Mouse (Mus musculus): ENCODE measurements around the gene Kprp. TPM values are rescaled to one million over a fixed set of nuclear protein-coding genes. Genes with fewer than 3 reads are reported as not detected.
"Not testable (repeated sequence)": the region's sequence is repeated elsewhere in the genome, so short reads cannot be mapped to it uniquely, and the experiment has no call there.

Kprp gene
- polyA plus RNA-seq (2012; rRNA removed) = 0.04 TPM in 1 of 2 replicates, not detected in the other

- DNase-seq (ENCODE audit: extremely low spot score in 1 of 2, low spot score in 1 of 2) = no peak
These were observed at the start of gene Kprp for GRCm38 (mm10) chr3:92827108-92827507. Gene Kprp (minus strand): TSS chr3:92827247.

- peak in 1 of 2 experiments; percentile 15 for DNase-seq (ENCODE audit: extremely low spot score in 1 of 2, low spot score in 1 of 2)
These were observed 47.1 kb upstream of the Kprp start for GRCm38 (mm10) chr3:92874180-92874579.

GRCm38 (mm10) chr3:92870116-92870515, 43.1 kb upstream of the Kprp start, which contains the start of gene 2310050C09Rik:
Gene 2310050C09Rik (minus strand): TSS chr3:92870216.
- DNase-seq (ENCODE audit: extremely low spot score in 1 of 2, low spot score in 1 of 2) = no peak

GRCm38 (mm10) chr3:92851186-92851585, 24.1 kb upstream of the Kprp start, which contains the start of gene Lce1l:
Gene Lce1l (minus strand): TSS chr3:92851286.
- DNase-seq (ENCODE audit: extremely low spot score in 1 of 2, low spot score in 1 of 2) = no peak

- DNase-seq (ENCODE audit: extremely low spot score in 1 of 2, low spot score in 1 of 2) = no peak
These were observed 1.2 kb downstream of the Kprp start for GRCm38 (mm10) chr3:92825808-92826207.

- DNase-seq (ENCODE audit: extremely low spot score in 1 of 2, low spot score in 1 of 2) = not testable (repeated sequence)
These were observed 11.0 kb downstream of the Kprp start for GRCm38 (mm10) chr3:92816036-92816435.

- no peak for DNase-seq (ENCODE audit: extremely low spot score in 1 of 2, low spot score in 1 of 2)
These were observed 11.5 kb downstream of the Kprp start for GRCm38 (mm10) chr3:92815581-92815980.

- DNase-seq (ENCODE audit: extremely low spot score in 1 of 2, low spot score in 1 of 2) = no peak
These were observed 19.3 kb downstream of the Kprp start, which contains the start of gene Lce1k for GRCm38 (mm10) chr3:92807791-92808190. Gene Lce1k (minus strand): TSS chr3:92807891.

GRCm38 (mm10) chr3:92790414-92790813, 36.6 kb downstream of the Kprp start, which contains the start of gene Lce1j:
Gene Lce1j (minus strand): TSS chr3:92790514.
- DNase-seq (ENCODE audit: extremely low spot score in 1 of 2, low spot score in 1 of 2) = no peak

- DNase-seq (ENCODE audit: extremely low spot score in 1 of 2, low spot score in 1 of 2) = no peak
These were observed 48.2 kb downstream of the Kprp start, which contains the start of gene Lce1i for GRCm38 (mm10) chr3:92778799-92779198. Gene Lce1i (minus strand): TSS chr3:92778899.

Other genes starting within 250 kb of the Kprp start
- gene Smcp, start 238.2 kb downstream of the Kprp start, polyA plus RNA-seq (2012; rRNA removed) = not detected in 2 replicates
- gene 2210017I01Rik, start 219.8 kb downstream of the Kprp start, polyA plus RNA-seq (2012; rRNA removed) = not detected in 2 replicates
- gene Lce6a, start 205.6 kb downstream of the Kprp start, polyA plus RNA-seq (2012; rRNA removed) = not detected in 2 replicates
- gene Lce1a1, start 178.9 kb downstream of the Kprp start, polyA plus RNA-seq (2012; rRNA removed) = not detected in 2 replicates
- gene Lce1b, start 170.3 kb downstream of the Kprp start, polyA plus RNA-seq (2012; rRNA removed) = not detected in 2 replicates
- gene Lce1a2, start 156.9 kb downstream of the Kprp start, polyA plus RNA-seq (2012; rRNA removed) = not detected in 2 replicates
- not detected in 2 replicates for gene Lce1c, start 148.0 kb downstream of the Kprp start, polyA plus RNA-seq (2012; rRNA removed)
- gene Lce1d, start 140.0 kb downstream of the Kprp start, polyA plus RNA-seq (2012; rRNA removed) = not detected in 2 replicates
- not detected in 2 replicates for gene Lce1e, start 118.2 kb downstream of the Kprp start, polyA plus RNA-seq (2012; rRNA removed)
- gene Lce1f, start 106.9 kb downstream of the Kprp start, polyA plus RNA-seq (2012; rRNA removed) = not detected in 2 replicates
- not detected in 2 replicates for gene Gm38119, start 88.2 kb downstream of the Kprp start, polyA plus RNA-seq (2012; rRNA removed)
- not detected in 2 replicates for gene Lce1g, start 74.9 kb downstream of the Kprp start, polyA plus RNA-seq (2012; rRNA removed)
- gene Lce1h, start 62.2 kb downstream of the Kprp start, polyA plus RNA-seq (2012; rRNA removed) = not detected in 2 replicates
- not detected in 2 replicates for gene Lce1i, start 48.3 kb downstream of the Kprp start, polyA plus RNA-seq (2012; rRNA removed)
- gene Lce1j, start 36.7 kb downstream of the Kprp start, polyA plus RNA-seq (2012; rRNA removed) = not detected in 2 replicates
- not detected in 2 replicates for gene Lce1k, start 19.4 kb downstream of the Kprp start, polyA plus RNA-seq (2012; rRNA removed)
- gene Lce1l, start 24.0 kb upstream of the Kprp start, polyA plus RNA-seq (2012; rRNA removed) = not detected in 2 replicates
- not detected in 2 replicates for gene 2310050C09Rik, start 43.0 kb upstream of the Kprp start, polyA plus RNA-seq (2012; rRNA removed)
- not detected in 2 replicates for gene Lce3a, start 99.0 kb upstream of the Kprp start, polyA plus RNA-seq (2012; rRNA removed)
- gene Lce3b, start 105.7 kb upstream of the Kprp start, polyA plus RNA-seq (2012; rRNA removed) = not detected in 2 replicates
- gene Lce3c, start 117.2 kb upstream of the Kprp start, polyA plus RNA-seq (2012; rRNA removed) = not detected in 2 replicates
- not detected in 2 replicates for gene Lce3d, start 130.1 kb upstream of the Kprp start, polyA plus RNA-seq (2012; rRNA removed)
- gene Lce3e, start 139.8 kb upstream of the Kprp start, polyA plus RNA-seq (2012; rRNA removed) = not detected in 2 replicates
- not detected in 2 replicates for gene Lce3f, start 165.0 kb upstream of the Kprp start, polyA plus RNA-seq (2012; rRNA removed)
- gene Crct1, start 188.4 kb upstream of the Kprp start, polyA plus RNA-seq (2012; rRNA removed) = not detected in 2 replicates
- gene Lce1m, start 191.8 kb upstream of the Kprp start, polyA plus RNA-seq (2012; rRNA removed) = not detected in 2 replicates
- not detected in 2 replicates for gene Gm4858, start 241.6 kb upstream of the Kprp start, polyA plus RNA-seq (2012; rRNA removed)